Mouse (Mus musculus): ENCODE results near the gene Letm1. TPM values are rescaled to one million over a fixed set of nuclear protein-coding genes. Genes with fewer than 3 reads are reported as not detected.
A peak's percentile ranks its signal among the peaks of the same experiment; 100 is the strongest.

Gene Letm1
- polyA plus RNA-seq, 1 experiment from 2014 or later, result 69.5 TPM

DNA sequence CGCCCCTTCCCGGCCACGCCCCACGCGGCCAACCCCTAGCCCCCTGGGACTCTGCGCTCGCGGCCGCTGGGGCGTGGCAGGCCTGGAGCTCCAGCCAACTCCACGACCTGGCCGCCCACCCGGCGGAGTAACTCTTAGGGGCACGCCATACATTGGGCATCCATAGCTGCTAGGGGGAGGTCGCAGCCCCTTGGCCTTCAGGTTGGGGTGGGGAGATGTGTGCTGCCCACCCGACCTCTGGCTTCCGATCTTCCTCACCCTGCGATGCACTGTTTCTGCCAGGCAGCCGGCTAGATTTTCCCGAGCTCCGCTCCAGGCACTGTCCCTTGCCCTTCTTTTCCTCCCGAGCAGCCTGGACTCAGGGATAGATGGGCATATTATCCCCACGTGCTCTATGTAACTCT is 86.9 kb downstream of the Letm1 start:
- ATAC-seq (ENCODE audit: low read depth), result no peak
- Histone ChIP-seq H3K36me3 (ENCODE audit: control insufficient read depth, insufficient read depth, low read length) (no peaks in the 10 kb centered on the region), H3K4me3 (ENCODE audit: low read depth, low read length) (peak overlapping the region; percentile 21), H3K9ac (replicated peaks; ENCODE audit: low read depth, low read length) (peak overlapping the region; percentile 43), H3K27ac (ENCODE audit: low read depth, low read length) (0 out of 2 replicates have a peak overlapping the region, but pooled peaks have one; percentile 0), H3K9me3 (ENCODE audit: control insufficient read depth, low read length) (no peaks in the 10 kb centered on the region), H3K4me2 (ENCODE audit: low read depth, low read length) (peak overlapping the region; percentile 55), H3K4me1 (ENCODE audit: control insufficient read depth, insufficient read depth, low read length) (peaks cover 23% of the 10 kb centered on the region), H3K27me3 (ENCODE audit: control insufficient read depth, insufficient read depth, low read length) (peaks cover 10% of the 10 kb centered on the region)
- under 1% methylated on average over 22 of the region's 24 CpGs for WGBS

DNA sequence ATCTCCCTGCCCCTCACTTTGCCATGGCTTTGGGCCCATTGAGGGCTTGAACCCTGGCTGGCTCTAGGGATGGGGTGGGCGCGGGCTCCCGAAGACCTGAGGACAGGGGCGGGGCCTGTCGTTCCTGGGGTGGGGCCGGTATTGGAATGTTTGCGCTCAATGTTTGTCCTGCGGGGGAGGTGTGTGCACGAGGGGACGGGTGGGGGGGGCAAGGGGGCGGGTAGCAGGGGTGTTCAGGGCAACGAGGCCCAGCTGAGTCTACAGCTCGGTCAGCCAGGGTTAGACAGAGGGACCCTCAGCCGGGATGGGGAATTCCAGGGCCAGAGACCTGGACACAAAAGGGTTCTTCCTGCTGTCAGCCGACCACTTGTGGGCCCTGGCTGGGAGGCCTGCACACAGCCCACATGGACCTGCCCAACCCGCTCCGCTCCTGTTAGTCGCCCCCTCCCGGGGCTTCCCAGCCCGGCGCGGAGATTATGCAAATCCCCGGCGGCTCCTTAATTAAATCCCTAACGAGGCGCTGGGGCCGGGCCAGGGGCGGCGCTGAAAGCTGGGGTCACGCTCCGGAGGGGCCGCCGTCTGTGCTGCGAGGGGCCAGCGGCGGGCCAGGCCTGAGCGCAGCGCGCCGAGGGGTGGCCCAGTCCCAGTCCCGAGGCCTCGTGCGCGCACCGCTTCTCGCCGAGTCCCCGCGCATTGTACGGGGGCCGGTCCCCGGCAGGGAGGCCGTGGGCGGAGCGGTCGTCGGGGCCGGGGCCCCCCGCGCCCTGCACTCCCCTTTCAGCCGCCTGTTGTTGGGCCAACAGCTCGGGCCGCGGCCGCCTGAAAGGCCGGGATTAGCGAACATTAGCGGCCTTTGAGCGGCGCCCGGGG is 87.5 kb downstream of the Letm1 start:
- WGBS, result 2% methylated on average over 65 of the region's 71 CpGs
- H3K27ac ChIP-seq (ENCODE audit: low read depth, low read length), result peak overlapping the region; percentile 44; the same call in 1 of the 2 replicates
- peak overlapping the region; percentile 43 for H3K9ac ChIP-seq (replicated peaks; ENCODE audit: low read depth, low read length)
- ATAC-seq (ENCODE audit: low read depth), result peak; percentile 64
- H3K4me2 ChIP-seq (ENCODE audit: low read depth, low read length), result peak overlapping the region; percentile 55
- peak overlapping the region; percentile 21 for H3K4me3 ChIP-seq (ENCODE audit: low read depth, low read length)
- H3K27me3 ChIP-seq (ENCODE audit: control insufficient read depth, insufficient read depth, low read length), result peaks cover 10% of the 10 kb centered on the region
- H3K9me3 ChIP-seq (ENCODE audit: control insufficient read depth, low read length), result no peaks in the 10 kb centered on the region
- peaks cover 23% of the 10 kb centered on the region for H3K4me1 ChIP-seq (ENCODE audit: control insufficient read depth, insufficient read depth, low read length)
- no peaks in the 10 kb centered on the region for H3K36me3 ChIP-seq (ENCODE audit: control insufficient read depth, insufficient read depth, low read length)

DNA sequence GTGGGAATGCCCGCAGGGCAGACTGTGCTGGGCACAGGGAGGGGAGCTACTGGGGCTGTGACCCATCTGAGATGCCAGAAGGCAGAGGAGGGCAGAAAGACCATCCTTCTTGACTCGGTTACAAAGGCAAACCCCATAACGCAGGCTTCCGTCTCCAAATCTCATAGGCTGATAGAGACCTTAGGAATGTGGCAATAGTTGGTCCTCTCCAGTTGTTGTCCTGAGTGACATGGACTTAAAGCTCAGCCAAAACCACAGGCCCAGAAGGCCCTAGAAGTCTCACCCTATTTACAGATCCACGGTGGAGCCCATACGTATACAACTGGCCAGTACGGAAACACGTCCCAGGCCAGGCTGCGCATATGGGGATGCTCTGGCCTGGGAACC is 88.2 kb downstream of the Letm1 start:
- no peak for ATAC-seq (ENCODE audit: low read depth)
- 38% methylated on average over 9 of the region's 9 CpGs for WGBS
- H3K36me3 ChIP-seq (ENCODE audit: control insufficient read depth, insufficient read depth, low read length), result no peaks in the 10 kb centered on the region
- H3K9me3 ChIP-seq (ENCODE audit: control insufficient read depth, low read length), result no peaks in the 10 kb centered on the region
- H3K27me3 ChIP-seq (ENCODE audit: control insufficient read depth, insufficient read depth, low read length), result peaks cover 10% of the 10 kb centered on the region
- peaks cover 29% of the 10 kb centered on the region for H3K4me1 ChIP-seq (ENCODE audit: control insufficient read depth, insufficient read depth, low read length)
- no peak overlapping the region for H3K4me3 ChIP-seq (ENCODE audit: low read depth, low read length)
- no peak overlapping the region for H3K4me2 ChIP-seq (ENCODE audit: low read depth, low read length)
- no peak overlapping the region for H3K9ac ChIP-seq (replicated peaks; ENCODE audit: low read depth, low read length)
- H3K27ac ChIP-seq (ENCODE audit: low read depth, low read length), result peak overlapping the region; percentile 44; the same call in 1 of the 2 replicates

DNA sequence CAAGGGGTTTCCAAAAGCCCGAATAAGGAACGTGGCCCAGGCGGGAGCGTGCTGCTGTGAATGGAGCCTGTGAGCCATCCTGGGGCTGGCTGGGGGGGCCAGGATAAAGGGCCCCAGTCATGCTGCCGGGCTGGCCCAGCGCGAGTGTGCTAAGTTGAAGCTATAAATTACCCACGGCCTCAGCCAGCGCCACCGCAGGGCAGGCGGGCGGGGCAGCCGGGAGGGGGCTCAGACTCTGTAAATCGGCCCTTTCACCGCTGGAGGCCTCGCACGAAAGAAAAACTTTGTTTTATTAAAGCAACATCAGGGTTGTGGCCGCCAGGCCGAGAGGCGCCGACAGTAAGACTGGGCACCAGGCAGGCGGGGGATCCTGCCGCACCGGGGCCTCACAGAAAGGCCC is 90.2 kb downstream of the Letm1 start:
- under 1% methylated on average over 24 of the region's 24 CpGs for WGBS
- H3K4me2 ChIP-seq (ENCODE audit: low read depth, low read length), result peak overlapping the region; percentile 20; the same call in 1 of the 2 replicates
- H3K36me3 ChIP-seq (ENCODE audit: control insufficient read depth, insufficient read depth, low read length), result no peaks in the 10 kb centered on the region
- peaks cover 37% of the 10 kb centered on the region for H3K4me1 ChIP-seq (ENCODE audit: control insufficient read depth, insufficient read depth, low read length)
- no peak overlapping the region for H3K4me3 ChIP-seq (ENCODE audit: low read depth, low read length)
- H3K27ac ChIP-seq (ENCODE audit: low read depth, low read length), result peak overlapping the region; percentile 76
- peak; percentile 50; the same call in 1 of the 2 replicates for ATAC-seq (ENCODE audit: low read depth)
- H3K27me3 ChIP-seq (ENCODE audit: control insufficient read depth, insufficient read depth, low read length), result peaks cover 10% of the 10 kb centered on the region
- H3K9me3 ChIP-seq (ENCODE audit: control insufficient read depth, low read length), result no peaks in the 10 kb centered on the region
- H3K9ac ChIP-seq (replicated peaks; ENCODE audit: low read depth, low read length), result no peak overlapping the region

DNA sequence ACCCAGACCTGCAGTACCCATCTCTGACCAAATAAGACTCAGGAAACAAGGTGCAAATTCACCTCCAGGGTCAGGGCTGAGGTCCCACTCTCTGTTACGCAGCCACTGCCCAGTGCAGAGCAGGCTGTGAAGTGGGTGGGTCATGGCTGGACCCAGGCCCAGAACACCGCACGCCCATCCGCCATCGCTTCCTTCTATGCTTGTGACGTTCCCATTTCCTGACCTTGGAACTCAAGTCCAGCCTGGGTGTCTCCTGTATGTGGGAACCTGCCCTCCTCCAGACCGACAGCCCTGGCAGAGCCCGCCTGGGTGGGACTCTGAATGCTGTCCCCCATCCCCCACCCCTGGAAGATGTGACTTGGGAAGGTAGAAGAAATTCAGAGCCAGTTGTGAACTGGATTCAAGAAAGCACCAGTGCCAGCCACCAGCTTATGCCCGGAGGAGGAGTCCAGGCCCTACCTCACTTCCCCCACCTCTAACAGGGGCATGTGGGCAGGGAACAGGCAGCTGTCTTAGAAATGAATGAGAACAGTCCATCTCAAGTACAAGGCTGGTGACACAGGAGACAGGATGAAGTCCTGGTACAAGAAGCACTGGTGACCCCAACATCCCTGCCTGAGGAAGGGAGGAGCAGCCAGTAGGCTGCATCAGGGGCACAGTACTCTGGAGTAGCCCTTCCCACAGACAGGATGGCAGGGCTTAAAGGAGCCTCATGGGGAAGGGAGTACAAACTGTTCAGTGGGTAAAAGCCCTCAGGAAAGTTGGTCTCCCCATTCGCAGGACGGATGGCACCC is 92.6 kb downstream of the Letm1 start:
- H3K9me3 ChIP-seq (ENCODE audit: control insufficient read depth, low read length), result no peaks in the 10 kb centered on the region
- H3K27ac ChIP-seq (ENCODE audit: low read depth, low read length), result peak overlapping the region; percentile 48
- 46% methylated on average over 11 of the region's 11 CpGs for WGBS
- H3K36me3 ChIP-seq (ENCODE audit: control insufficient read depth, insufficient read depth, low read length), result no peaks in the 10 kb centered on the region
- H3K4me2 ChIP-seq (ENCODE audit: low read depth, low read length), result no peak overlapping the region
- H3K4me1 ChIP-seq (ENCODE audit: control insufficient read depth, insufficient read depth, low read length), result peaks cover 30% of the 10 kb centered on the region
- no peak overlapping the region for H3K4me3 ChIP-seq (ENCODE audit: low read depth, low read length)
- H3K27me3 ChIP-seq (ENCODE audit: control insufficient read depth, insufficient read depth, low read length), result peaks cover 4% of the 10 kb centered on the region; the same call in 1 of the 2 replicates
- ATAC-seq (ENCODE audit: low read depth), result peak; percentile 14; the same call in 1 of the 2 replicates
- no peak overlapping the region for H3K9ac ChIP-seq (replicated peaks; ENCODE audit: low read depth, low read length)

Other genes starting within 250 kb of the Letm1 start
- gene Fam53a, start 153.2 kb downstream of the Letm1 start, polyA plus RNA-seq (2014; fragmentation: Nextera tagmentation; extraction: Ambion mirVana), result 26.8 and 35.0 TPM in 2 replicates
- gene Gm9903, start 152.9 kb downstream of the Letm1 start, polyA plus RNA-seq (2014; fragmentation: Nextera tagmentation; extraction: Ambion mirVana), result 0.60 and 0.89 TPM in 2 replicates
- gene Slbp, start 130.2 kb downstream of the Letm1 start, polyA plus RNA-seq (2014; fragmentation: Nextera tagmentation; extraction: Ambion mirVana), result 116 and 118 TPM in 2 replicates
- gene Tacc3, start 124.7 kb downstream of the Letm1 start, polyA plus RNA-seq (2014; fragmentation: Nextera tagmentation; extraction: Ambion mirVana), result 18.7 and 26.3 TPM in 2 replicates
- 27.4 and 27.6 TPM in 2 replicates for gene Tmem129, start 124.4 kb downstream of the Letm1 start, polyA plus RNA-seq (2014; fragmentation: Nextera tagmentation; extraction: Ambion mirVana)
- gene Fgfr3, start 61.1 kb downstream of the Letm1 start, polyA plus RNA-seq (2014; fragmentation: Nextera tagmentation; extraction: Ambion mirVana), result 39.5 and 42.7 TPM in 2 replicates
- 104 and 109 TPM in 2 replicates for gene Nsd2, start 37.9 kb upstream of the Letm1 start, polyA plus RNA-seq (2014; fragmentation: Nextera tagmentation; extraction: Ambion mirVana)
- gene Nelfa, start 153.6 kb upstream of the Letm1 start, polyA plus RNA-seq (2014; fragmentation: Nextera tagmentation; extraction: Ambion mirVana), result 34.3 and 37.1 TPM in 2 replicates
- gene Gm1673, start 200.6 kb upstream of the Letm1 start, polyA plus RNA-seq (2014; fragmentation: Nextera tagmentation; extraction: Ambion mirVana), result 403 and 457 TPM in 2 replicates
- 3.9 and 4.1 TPM in 2 replicates for gene Nat8l, start 213.2 kb upstream of the Letm1 start, polyA plus RNA-seq (2014; fragmentation: Nextera tagmentation; extraction: Ambion mirVana)